Mouse (Mus musculus) cerebellum, adult (tissue): ENCODE results near the gene Hip1r.
A peak's percentile ranks its signal among the peaks of the same experiment; 100 is the strongest.

Source experiments
- ATAC-seq: cut with Nextera tagmentation; 2 replicates; pipeline ENCODE4 v1.9.2; 2017; ENCODE audit warnings: mild to moderate bottlenecking, moderate library complexity, mixed read lengths; ENCODE audit not compliant: insufficient number of reproducible peaks, low FRiP score, low TSS enrichment

Gene Hip1r

GRCm38 (mm10) chr5:124013747-124014146, 40.3 kb downstream of the Hip1r start:
- ATAC-seq, result no peak

DNA sequence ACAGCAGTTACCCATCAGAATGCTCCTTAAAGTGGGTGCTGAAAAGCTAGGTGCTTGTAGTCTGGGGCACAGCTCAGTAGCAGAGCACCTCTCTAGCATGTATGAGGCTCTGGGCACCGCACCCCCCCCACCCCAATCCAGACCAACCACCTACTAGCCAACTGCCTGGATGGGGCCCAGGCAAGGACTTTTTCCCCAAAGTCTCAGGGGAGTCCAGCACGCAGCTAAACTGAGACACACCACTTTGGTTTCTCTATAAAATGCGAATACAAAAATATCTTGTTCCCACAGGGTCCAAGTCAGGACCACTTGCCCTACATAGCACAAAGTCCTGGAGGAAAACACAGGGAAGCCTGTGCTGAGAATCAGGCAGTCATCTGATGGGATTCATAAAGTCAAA, 40.8 kb downstream of the Hip1r start:
- ATAC-seq, result no peak

DNA sequence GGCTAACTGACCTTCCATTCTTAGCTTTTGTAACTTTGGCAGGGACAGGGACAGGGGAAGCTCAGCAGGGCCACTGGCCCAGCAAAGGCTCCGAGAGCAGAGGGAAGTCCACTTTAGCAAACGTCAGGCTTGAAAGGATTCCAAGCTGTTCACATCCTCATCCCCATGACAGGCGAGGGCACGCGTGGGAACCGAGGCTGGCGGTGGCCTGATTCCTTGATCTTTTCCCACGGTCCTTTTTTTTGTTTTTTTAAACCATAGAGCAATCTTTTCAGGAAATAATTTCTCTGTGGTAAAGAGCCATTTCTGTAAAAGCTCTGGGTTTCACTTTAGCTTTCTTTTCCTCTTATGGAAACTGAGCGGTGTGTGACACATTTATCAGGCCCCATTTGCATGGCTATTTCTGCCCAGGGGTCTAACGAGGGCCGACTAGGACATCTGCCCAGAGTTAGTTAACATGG, 41.4 kb downstream of the Hip1r start:
- no peak for ATAC-seq

DNA sequence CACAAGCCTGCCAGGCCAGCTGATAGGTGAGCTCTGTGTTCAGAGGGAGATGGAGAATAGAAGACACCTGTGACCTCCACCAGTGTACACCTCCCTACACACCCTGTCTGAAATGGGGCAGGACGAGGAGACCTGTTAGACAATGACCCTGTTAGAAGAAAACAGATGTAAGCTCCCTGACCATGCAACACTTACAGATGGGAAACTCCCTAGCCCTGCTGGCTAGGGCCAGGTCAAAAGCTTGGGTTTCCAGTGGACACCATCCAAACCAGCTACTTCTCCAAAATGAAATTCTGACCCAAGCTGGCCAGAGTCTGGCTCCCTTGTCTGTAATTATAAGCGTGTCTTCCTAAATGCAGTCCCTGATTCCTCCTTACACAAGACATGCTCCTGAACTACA, 42.3 kb downstream of the Hip1r start:
- ATAC-seq, result no peak

DNA sequence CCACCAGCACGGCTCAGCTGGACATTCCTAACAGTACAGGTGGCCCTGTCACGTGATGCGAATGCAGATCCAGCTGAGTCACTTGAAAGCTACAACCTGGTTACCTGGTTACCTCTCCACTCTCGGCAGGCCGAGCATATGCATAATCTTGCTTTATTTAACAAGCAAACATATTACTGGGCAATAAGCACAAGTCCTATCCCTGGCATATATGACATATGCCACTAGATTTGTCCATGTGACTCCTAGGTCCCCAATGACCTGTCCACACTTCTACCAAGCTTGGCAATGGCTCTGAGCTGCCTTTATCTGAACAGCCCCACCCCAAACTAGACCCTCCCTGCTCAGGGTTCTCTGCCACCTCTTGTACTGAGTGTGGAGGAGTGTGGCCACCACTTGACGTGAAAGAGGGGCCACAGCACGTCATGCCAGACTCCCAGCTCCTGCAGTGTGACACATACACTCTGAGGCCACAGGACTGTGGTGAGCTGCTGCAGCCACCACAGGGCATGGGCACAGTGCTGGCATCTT, 42.9 kb downstream of the Hip1r start:
- ATAC-seq, result no peak

- ATAC-seq, result no peak
Observed at GRCm38 (mm10) chr5:124017941-124018340, 44.5 kb downstream of the Hip1r start.

GRCm38 (mm10) chr5:124018651-124019050, 45.2 kb downstream of the Hip1r start:
- no peak for ATAC-seq

- no peak for ATAC-seq
Observed at GRCm38 (mm10) chr5:124019348-124020216, 46.2 kb downstream of the Hip1r start.

- no peak for ATAC-seq
Observed at GRCm38 (mm10) chr5:124021148-124021547, 47.7 kb downstream of the Hip1r start.

GRCm38 (mm10) chr5:124021701-124022100, 48.3 kb downstream of the Hip1r start:
- no peak for ATAC-seq

DNA sequence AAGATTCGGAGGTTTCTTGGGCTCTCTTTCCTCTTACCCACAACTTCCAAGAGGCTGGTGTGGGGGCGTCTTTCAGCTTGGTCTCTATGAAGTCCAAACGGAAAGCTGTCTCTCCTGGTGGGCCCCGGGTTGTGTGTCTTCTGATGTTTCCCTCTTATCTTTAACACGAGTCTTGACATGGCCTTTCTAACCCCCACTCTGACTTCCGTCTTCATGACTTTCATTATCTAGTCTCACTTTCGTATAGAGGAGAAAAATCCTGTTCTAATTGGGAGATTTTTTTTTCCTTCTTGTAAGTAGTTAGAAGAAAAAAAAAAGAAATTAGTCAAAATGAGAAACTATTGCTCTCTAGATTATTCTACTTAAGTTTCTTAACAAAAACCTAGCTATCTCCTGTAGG, 48.9 kb downstream of the Hip1r start:
- ATAC-seq, result no peak

- peak; percentile 88; the same call in 1 of the 2 replicates for ATAC-seq
Observed at GRCm38 (mm10) chr5:124024677-124025076, 51.2 kb downstream of the Hip1r start.

DNA sequence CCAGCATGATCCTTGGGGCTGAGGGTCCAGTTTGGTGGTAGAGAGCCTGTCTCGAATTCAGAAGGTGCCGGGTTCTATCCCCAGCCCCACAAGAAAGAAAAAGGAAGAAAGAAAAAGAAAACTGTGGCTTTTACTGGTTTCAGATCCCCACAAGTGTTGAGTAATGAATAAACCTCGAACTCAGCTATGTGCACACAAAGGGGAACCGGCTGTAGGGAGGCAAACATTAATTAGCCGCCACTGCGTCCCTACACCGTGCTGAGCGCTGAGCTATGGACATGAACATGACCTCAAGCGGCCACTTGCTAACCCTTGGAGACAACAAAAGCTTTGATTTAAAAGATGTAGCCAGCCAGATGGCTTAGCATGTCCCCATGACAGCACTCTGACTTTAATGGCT, 51.7 kb downstream of the Hip1r start:
- ATAC-seq, result no peak

- no peak for ATAC-seq
Observed at GRCm38 (mm10) chr5:124025587-124026441, 52.4 kb downstream of the Hip1r start.

GRCm38 (mm10) chr5:124026568-124026967, 53.1 kb downstream of the Hip1r start:
- no peak for ATAC-seq

DNA sequence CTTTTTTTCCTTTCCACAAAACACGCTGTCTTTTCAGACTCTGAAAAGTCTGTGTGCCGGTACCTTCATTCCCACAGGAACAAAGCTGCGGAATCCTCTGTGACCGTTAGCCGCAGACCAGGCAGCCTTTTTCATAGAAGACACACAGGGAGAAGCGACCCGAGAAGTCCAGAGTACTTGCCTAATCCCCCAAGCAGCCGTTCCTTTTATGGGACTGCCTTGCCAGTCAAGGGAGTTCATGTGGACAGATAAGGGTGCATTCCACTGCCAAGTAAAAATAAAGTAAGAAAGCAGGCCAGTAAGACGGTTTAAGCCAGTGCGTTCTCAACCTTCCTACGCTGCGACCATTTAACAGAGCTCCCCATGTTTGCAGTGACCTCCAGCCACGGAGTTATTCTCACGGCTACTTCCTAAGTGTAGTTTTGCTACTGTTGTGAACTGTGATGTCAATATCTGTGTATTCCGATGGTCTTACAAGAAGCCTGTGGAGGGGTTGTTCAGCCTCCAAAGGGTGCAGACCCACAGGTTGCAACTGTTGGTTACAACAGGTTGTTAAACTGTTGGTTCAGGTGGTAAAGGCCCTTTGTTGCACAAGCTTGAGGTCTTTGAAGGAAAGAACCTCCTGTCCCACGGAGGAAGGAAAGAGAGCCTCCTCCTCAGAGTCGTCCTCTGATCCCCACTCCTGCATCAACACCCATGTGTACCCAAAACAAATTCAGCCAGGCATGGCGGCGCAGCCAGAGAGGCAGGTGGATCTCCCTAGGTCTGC, 54.5 kb downstream of the Hip1r start:
- ATAC-seq, result no peak

- no peak for ATAC-seq
Observed at GRCm38 (mm10) chr5:124028680-124029079, 55.3 kb downstream of the Hip1r start.

DNA sequence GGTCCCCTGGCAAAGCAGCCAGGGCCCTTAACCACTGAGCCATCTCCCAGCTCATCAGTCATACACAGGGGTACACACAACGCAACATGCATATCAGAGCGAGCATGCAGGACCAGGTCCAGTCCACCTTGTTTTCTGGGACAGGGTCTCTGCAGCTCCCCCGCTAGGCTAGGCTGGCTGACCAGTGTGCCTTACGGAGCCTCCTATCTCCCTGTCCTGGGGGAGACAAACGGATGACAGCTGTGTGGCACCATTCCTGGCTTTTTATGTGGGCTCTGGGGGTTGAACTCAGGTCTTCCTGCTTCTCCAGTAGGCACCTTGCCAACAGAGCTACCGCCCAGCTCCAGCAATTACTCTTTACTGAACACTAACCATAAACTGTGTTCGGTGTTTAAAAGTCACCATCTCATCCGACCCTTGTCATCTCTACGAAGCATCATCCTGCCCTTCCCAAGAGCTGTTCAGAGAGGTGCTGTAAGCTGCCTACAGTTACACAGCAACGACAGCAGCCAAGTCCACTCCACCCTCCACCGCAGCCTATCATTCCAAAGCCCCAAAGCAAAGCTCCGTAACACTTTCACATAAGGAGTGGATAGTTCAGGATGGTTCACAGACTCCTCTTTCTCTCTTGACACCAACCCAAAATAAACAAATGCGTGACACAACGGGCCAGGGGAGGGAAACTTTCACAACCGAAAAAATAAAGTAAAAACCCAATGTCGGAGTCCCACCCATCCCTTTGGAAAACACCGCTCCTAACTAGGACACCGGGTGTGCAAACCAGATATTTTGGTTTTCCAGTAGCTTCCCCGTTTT, 56.0 kb downstream of the Hip1r start:
- no peak for ATAC-seq

GRCm38 (mm10) chr5:124030386-124031067, 57.1 kb downstream of the Hip1r start:
- ATAC-seq, result no peak; the same call in 1 of the 2 replicates
